13 mouse cellular contexts compared by ENCODE assay signal in the genomic region with DNA sequence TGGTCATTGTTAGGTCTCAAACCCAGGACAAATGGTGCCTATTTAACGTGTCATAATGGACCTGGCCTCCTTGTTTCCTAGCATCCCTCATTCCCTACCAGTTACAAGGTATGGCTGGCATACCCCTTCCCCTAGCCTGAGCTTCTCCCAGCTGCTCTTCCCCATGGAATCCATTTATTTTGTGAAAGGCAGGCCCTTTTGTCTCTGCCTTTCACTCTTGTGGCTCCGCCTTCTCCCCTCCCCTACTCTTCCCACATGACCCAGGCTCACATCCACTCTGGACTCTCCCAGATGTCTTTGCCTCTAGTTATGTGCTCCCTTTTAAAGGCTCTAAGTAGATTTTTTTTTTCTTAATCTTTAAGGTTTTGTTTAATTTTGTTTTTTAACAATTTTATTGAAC. TPM values are rescaled to one million over a fixed set of nuclear protein-coding genes. Genes with fewer than 3 reads are reported as not detected.
A peak's percentile ranks its signal among the peaks of the same experiment; 100 is the strongest.
DNase-seq lines count a peak whose midpoint lies in the region; ATAC-seq and TF ChIP-seq lines count a peak whose summit lies in the region.
"Had no signal": no experiment of that assay in that cellular context is flagged by ENCODE, and none has a peak within 500 bp of the region (broad histone marks: within the 10 kb centered on the region; RNA-seq: fewer than 3 reads in every experiment).

No protein-coding gene starts in this region.

- no peak for TF ChIP-seq POLR2A in ES-Bruce4 (IDR thresholded peaks at IDR 0.05; ENCODE audit: insufficient read depth, low read length)

- H3K4me1 ChIP-seq in liver, embryonic 13.5 days (replicated peaks): peaks cover 53% of the 10 kb centered on the region
- H3K4me1 ChIP-seq in liver, embryonic 12.5 days: peaks cover 43% of the 10 kb centered on the region
- peaks cover 2% of the 10 kb centered on the region for H3K4me1 ChIP-seq in ES-Bruce4 (ENCODE audit: control insufficient read depth, insufficient read depth, low read length)
- H3K4me1 ChIP-seq in hindbrain, embryonic 15.5 days (replicated peaks): peaks cover 35% of the 10 kb centered on the region

- intact Hi-C loops in left cerebral cortex, postnatal 10 days (cut with DNase I): no loop called here

- H3K9me3 ChIP-seq in liver, embryonic 13.5 days (replicated peaks): no peaks in the 10 kb centered on the region
- no peaks in the 10 kb centered on the region for H3K9me3 ChIP-seq in liver, embryonic 12.5 days (replicated peaks)
- H3K9me3 ChIP-seq in ES-Bruce4 (replicated peaks; ENCODE audit: control insufficient read depth, insufficient read depth, low read length, poor library complexity, severe bottlenecking): no peaks in the 10 kb centered on the region
- no peaks in the 10 kb centered on the region for H3K9me3 ChIP-seq in hindbrain, embryonic 15.5 days

- no peaks in the 10 kb centered on the region for H3K27me3 ChIP-seq in liver, embryonic 13.5 days
- H3K27me3 ChIP-seq in liver, embryonic 12.5 days (replicated peaks): no peaks in the 10 kb centered on the region
- H3K27me3 ChIP-seq in ES-Bruce4 (ENCODE audit: control insufficient read depth, insufficient read depth, low read length, poor library complexity, severe bottlenecking): no peaks in the 10 kb centered on the region
- H3K27me3 ChIP-seq in hindbrain, embryonic 15.5 days: no peaks in the 10 kb centered on the region

- peaks cover 43% of the 10 kb centered on the region for H3K36me3 ChIP-seq in liver, embryonic 13.5 days
- peaks cover 54% of the 10 kb centered on the region for H3K36me3 ChIP-seq in liver, embryonic 12.5 days
- H3K36me3 ChIP-seq in ES-Bruce4 (ENCODE audit: control insufficient read depth, insufficient read depth, low read length, poor library complexity, severe bottlenecking): peaks cover 31% of the 10 kb centered on the region
- H3K36me3 ChIP-seq in hindbrain, embryonic 15.5 days: peaks cover 23% of the 10 kb centered on the region

- H3K4me2 ChIP-seq in liver, embryonic 13.5 days: no peak overlapping the region
- no peak overlapping the region; the same call in 1 of the 2 replicates for H3K4me2 ChIP-seq in liver, embryonic 12.5 days
- H3K4me2 ChIP-seq in hindbrain, embryonic 15.5 days: no peak overlapping the region

- WGBS in liver, embryonic 13.5 days (ENCODE audit: insufficient replicate concordance): 81% methylated on average over 2 of the region's 2 CpGs
- WGBS in liver, embryonic 12.5 days (ENCODE audit: insufficient replicate concordance): 89% methylated on average over 2 of the region's 2 CpGs
- WGBS in hindbrain, embryonic 15.5 days: 25% methylated on average over 2 of the region's 2 CpGs

- TF ChIP-seq EP300 in ES-Bruce4 (IDR thresholded peaks at IDR 0.05; ENCODE audit: insufficient read depth, low read depth, low read length): no peak

- no peak for DNase-seq in liver, embryonic 13.5 days
- peak; percentile 83 for DNase-seq in R1 (ENCODE audit: low read depth, low spot score)
- no peak for DNase-seq in left cerebral cortex, postnatal 10 days (ENCODE audit: extremely low spot score in 1 of 2, low spot score in 2 of 2)
- DNase-seq in cerebellum, adult 18-20 months: no peak
- DNase-seq: cerebellum, postnatal 25 days; heart, postnatal 36 days; layer of hippocampus, postnatal 36 days had no signal

- H3K9ac ChIP-seq in liver, embryonic 13.5 days: no peak overlapping the region
- no peak overlapping the region for H3K9ac ChIP-seq in liver, embryonic 12.5 days
- H3K9ac ChIP-seq in ES-Bruce4 (ENCODE audit: low read depth, poor library complexity, severe bottlenecking): no peak overlapping the region
- 0 out of 2 replicates have a peak overlapping the region, but pooled peaks have one; percentile 13 for H3K9ac ChIP-seq in hindbrain, embryonic 15.5 days

- no peak overlapping the region for H3K4me3 ChIP-seq in liver, embryonic 13.5 days (replicated peaks)
- no peak overlapping the region for H3K4me3 ChIP-seq in liver, embryonic 12.5 days
- H3K4me3 ChIP-seq in ES-Bruce4 (ENCODE audit: low read depth, low read length): no peak overlapping the region
- H3K4me3 ChIP-seq in hindbrain, embryonic 15.5 days: no peak overlapping the region

- H3K27ac ChIP-seq in liver, embryonic 13.5 days: peak overlapping the region; percentile 9; the same call in 1 of the 2 replicates
- H3K27ac ChIP-seq in liver, embryonic 12.5 days: no peak overlapping the region
- peak overlapping the region; percentile 53 for H3K27ac ChIP-seq in ES-Bruce4 (ENCODE audit: insufficient read depth, low read length)
- H3K27ac ChIP-seq in hindbrain, embryonic 15.5 days (replicated peaks): no peak overlapping the region

- TF ChIP-seq CTCF in ES-Bruce4 (IDR thresholded peaks at IDR 0.05; ENCODE audit: low read depth, low read length): no peak

- ATAC-seq in liver, embryonic 13.5 days (ENCODE audit: low read depth): no peak
- no peak for ATAC-seq in liver, embryonic 12.5 days
- ATAC-seq in hindbrain, embryonic 15.5 days (ENCODE audit: low FRiP score, low read depth): no peak

RNA-seq across cellular contexts. Expression of a gene that starts 2.8 kb away (rescaled TPM):
- polyA plus RNA-seq in liver, embryonic 13.5 days (2015; fragmentation: Nextera tagmentation; extraction: Ambion mirVana): 9.5 and 11.0 TPM in 2 replicates
- 14.8 and 16.0 TPM in 2 replicates for polyA plus RNA-seq in liver, embryonic 12.5 days (2016; fragmentation: Nextera tagmentation; extraction: Ambion mirVana)
- 24.3 and 29.0 TPM in 2 replicates for polyA plus RNA-seq in ES-Bruce4 (2011; ENCODE audit: insufficient read depth, insufficient read length, low read depth, missing spikeins)
- 23.5 and 24.2 TPM in 2 replicates for polyA plus RNA-seq in hindbrain, embryonic 15.5 days (2015; fragmentation: Nextera tagmentation; extraction: Ambion mirVana)
- 10 to 100 TPM; 11.8 to 12.1 TPM for total RNA-seq in left cerebral cortex, postnatal 10 days (2021)

RNA-seq across cellular contexts. Expression of a gene that starts 3.1 kb away (rescaled TPM):
- 45.1 and 46.3 TPM in 2 replicates for polyA plus RNA-seq in liver, embryonic 13.5 days (2015; fragmentation: Nextera tagmentation; extraction: Ambion mirVana)
- 56.1 and 58.5 TPM in 2 replicates for polyA plus RNA-seq in liver, embryonic 12.5 days (2016; fragmentation: Nextera tagmentation; extraction: Ambion mirVana)
- 22.8 and 23.4 TPM in 2 replicates for polyA plus RNA-seq in ES-Bruce4 (2011; ENCODE audit: insufficient read depth, insufficient read length, low read depth, missing spikeins)
- polyA plus RNA-seq in hindbrain, embryonic 15.5 days (2015; fragmentation: Nextera tagmentation; extraction: Ambion mirVana): 41.4 and 43.8 TPM in 2 replicates
- 10 to 100 TPM; 24.2 to 25.0 TPM for total RNA-seq in left cerebral cortex, postnatal 10 days (2021)

RNA-seq across cellular contexts. Expression of a gene that starts 22.8 kb away (rescaled TPM):
- polyA plus RNA-seq in liver, embryonic 13.5 days (2015; fragmentation: Nextera tagmentation; extraction: Ambion mirVana): not detected in 2 replicates
- 0.20 TPM in 1 of 2 replicates, not detected in the other for polyA plus RNA-seq in liver, embryonic 12.5 days (2016; fragmentation: Nextera tagmentation; extraction: Ambion mirVana)
- polyA plus RNA-seq in ES-Bruce4 (2011; ENCODE audit: insufficient read depth, insufficient read length, low read depth, missing spikeins): 18.0 and 18.1 TPM in 2 replicates
- polyA plus RNA-seq in hindbrain, embryonic 15.5 days (2015; fragmentation: Nextera tagmentation; extraction: Ambion mirVana): 0.29 and 0.49 TPM in 2 replicates
- not detected for total RNA-seq in left cerebral cortex, postnatal 10 days (2021)
- total RNA-seq: granulocyte monocyte progenitor cell, adult 5-6 weeks; heart, postnatal 36 days; layer of hippocampus, postnatal 36 days; megakaryocyte-erythroid progenitor cell, adult 5-6 weeks had no signal
- polyA plus RNA-seq: spleen, adult 2 months had no signal

RNA-seq across cellular contexts. Expression of a gene that starts 37.2 kb away (rescaled TPM):
- 15.0 and 16.3 TPM in 2 replicates for polyA plus RNA-seq in liver, embryonic 13.5 days (2015; fragmentation: Nextera tagmentation; extraction: Ambion mirVana)
- polyA plus RNA-seq in liver, embryonic 12.5 days (2016; fragmentation: Nextera tagmentation; extraction: Ambion mirVana): 18.0 and 18.3 TPM in 2 replicates
- polyA plus RNA-seq in ES-Bruce4 (2011; ENCODE audit: insufficient read depth, insufficient read length, low read depth, missing spikeins): 7.4 and 13.5 TPM in 2 replicates
- polyA plus RNA-seq in hindbrain, embryonic 15.5 days (2015; fragmentation: Nextera tagmentation; extraction: Ambion mirVana): 34.2 and 35.0 TPM in 2 replicates
- total RNA-seq in left cerebral cortex, postnatal 10 days (2021): 10 to 100 TPM; 19.9 to 21.8 TPM

RNA-seq across cellular contexts. Expression of a gene that starts 38.1 kb away (rescaled TPM):
- polyA plus RNA-seq in liver, embryonic 13.5 days (2015; fragmentation: Nextera tagmentation; extraction: Ambion mirVana): 12.3 and 14.3 TPM in 2 replicates
- 19.4 and 21.7 TPM in 2 replicates for polyA plus RNA-seq in liver, embryonic 12.5 days (2016; fragmentation: Nextera tagmentation; extraction: Ambion mirVana)
- 15.6 and 20.6 TPM in 2 replicates for polyA plus RNA-seq in ES-Bruce4 (2011; ENCODE audit: insufficient read depth, insufficient read length, low read depth, missing spikeins)
- 39.4 and 42.6 TPM in 2 replicates for polyA plus RNA-seq in hindbrain, embryonic 15.5 days (2015; fragmentation: Nextera tagmentation; extraction: Ambion mirVana)
- 10 to 100 TPM; 38.0 to 38.2 TPM for total RNA-seq in left cerebral cortex, postnatal 10 days (2021)

Comparison
In these comparisons a context has a peak if more than half of its experiments do, and no peak if none do; other contexts are left out.
1. H3K27ac ChIP-seq: peak in liver, embryonic 13.5 days (single experiment) and ES-Bruce4 (single experiment); none in liver, embryonic 12.5 days (single experiment) and hindbrain, embryonic 15.5 days (single experiment).
2. RNA of a gene that starts 22.8 kb away (polyA plus RNA-seq): 18.0 to 18.1 TPM in ES-Bruce4; 0.29 to 0.49 TPM in hindbrain, embryonic 15.5 days, 0.20 TPM in liver, embryonic 12.5 days and not detected in liver, embryonic 13.5 days; every median in the first group is over 10 times any median in the second.